Mouse (Mus musculus) embryonic facial prominence, embryonic 14.5 days (tissue): ENCODE results near the gene Grk5. TPM values are rescaled to one million over a fixed set of nuclear protein-coding genes. Genes with fewer than 3 reads are reported as not detected.

Experiments
- ATAC-seq: fragments of 200-750 bp; cut with Nextera tagmentation; 2 replicates; pipeline ENCODE4 v1.8.0; 2017; ENCODE audit warnings: low read depth, moderate number of reproducible peaks, moderate TSS enrichment
- DNase-seq: peaks from one replicate; pipeline ENCODE4 v3.0.0-alpha.2; 2015; ENCODE audit warnings: low spot score
- H3K27ac ChIP-seq: fragments of 300-500 bp; sonication (generic); replicated peaks from 2 replicates; pipeline ENCODE4 v1.5.1; 2014; ENCODE audit warnings: low read depth, mild to moderate bottlenecking, low read length, moderate library complexity
- H3K27me3 ChIP-seq: fragments of 300-500 bp; sonication (generic); replicated peaks from 2 replicates; pipeline ENCODE4 v1.6.1; 2014; ENCODE audit warnings: low read length; ENCODE audit not compliant: control insufficient read depth, insufficient read depth
- H3K36me3 ChIP-seq: fragments of 300-500 bp; sonication (generic); 2 replicates; pipeline ENCODE4 v1.6.1; 2014; ENCODE audit warnings: low read length, mixed read lengths; ENCODE audit not compliant: control insufficient read depth, insufficient read depth
- H3K4me1 ChIP-seq: fragments of 300-500 bp; sonication (generic); 2 replicates; pipeline ENCODE4 v1.6.1; 2014; ENCODE audit warnings: antibody characterized with exemption, low read length; ENCODE audit not compliant: control insufficient read depth, insufficient read depth
- H3K4me2 ChIP-seq: fragments of 300-500 bp; sonication (generic); 2 replicates; pipeline ENCODE4 v1.6.1; 2014; ENCODE audit warnings: low read depth, mild to moderate bottlenecking, low read length, moderate library complexity, mixed read lengths
- H3K4me3 ChIP-seq: fragments of 300-500 bp; sonication (generic); 2 replicates; pipeline ENCODE4 v1.5.1; 2014; ENCODE audit warnings: low read depth, mild to moderate bottlenecking, low read length
- H3K9ac ChIP-seq: fragments of 300-500 bp; sonication (generic); 2 replicates; pipeline ENCODE4 v1.6.1; 2014; ENCODE audit warnings: low read depth, mild to moderate bottlenecking, low read length, moderate library complexity, mixed read lengths
- H3K9me3 ChIP-seq: fragments of 300-500 bp; sonication (generic); 2 replicates; pipeline ENCODE4 v1.6.1; 2016; ENCODE audit warnings: low read length; ENCODE audit not compliant: control insufficient read depth
- WGBS: fragments of 180-500 bp; shearing (Covaris S2); extraction: QIAGEN DNeasy Blood & Tissue Kit; methylation state at CpG from one replicate; pipeline ENCODE4 v1.1.7; 2014; 5-methylcytosine and 5-hydroxymethylcytosine counted together
- polyA plus RNA-seq: library from polyadenylated mRNA; unstranded; fragments of >200 nt; fragmentation: Nextera tagmentation; extraction: Ambion mirVana; gene quantifications from 2 replicates; pipeline ENCODE4 v1.2.1, GENCODE M21; 2014

Grk5 gene
- polyA plus RNA-seq, 1 experiment from 2014 or later: 2.8 TPM

- ATAC-seq: no peak
- no peak overlapping the region for H3K4me3 ChIP-seq
- DNase-seq: no peak
- H3K9ac ChIP-seq: no peak overlapping the region
- no peaks in the 10 kb centered on the region for H3K9me3 ChIP-seq
- 58% methylated on average over 2 of the region's 2 CpGs for WGBS
- H3K27ac ChIP-seq: no peak overlapping the region
- no peaks in the 10 kb centered on the region for H3K36me3 ChIP-seq
- H3K4me2 ChIP-seq: no peak overlapping the region
- no peaks in the 10 kb centered on the region for H3K27me3 ChIP-seq
- H3K4me1 ChIP-seq: no peaks in the 10 kb centered on the region
Observed at GRCm38 (mm10) chr19:60999652-61000051, 110.1 kb downstream of the Grk5 start.

- 94% methylated on average over 2 of the region's 2 CpGs for WGBS
Observed at GRCm38 (mm10) chr19:61000958-61001357, 111.4 kb downstream of the Grk5 start.

GRCm38 (mm10) chr19:61009266-61009665 lies 119.7 kb downstream of the Grk5 start:
- H3K36me3 ChIP-seq: no peaks in the 10 kb centered on the region
- no peak for DNase-seq
- WGBS: 91% methylated on average over 2 of the region's 2 CpGs
- H3K4me1 ChIP-seq: no peaks in the 10 kb centered on the region
- no peak overlapping the region for H3K4me3 ChIP-seq
- H3K9ac ChIP-seq: no peak overlapping the region
- H3K9me3 ChIP-seq: no peaks in the 10 kb centered on the region
- H3K27ac ChIP-seq: no peak overlapping the region
- no peaks in the 10 kb centered on the region for H3K27me3 ChIP-seq
- ATAC-seq: no peak
- H3K4me2 ChIP-seq: no peak overlapping the region

More at GRCm38 (mm10) chr19:61000958-61001357, 111.4 kb downstream of the Grk5 start:
- H3K4me2 ChIP-seq: no peak overlapping the region
- H3K27ac ChIP-seq: no peak overlapping the region
- ATAC-seq (no peak), DNase-seq (no peak)
- no peaks in the 10 kb centered on the region for H3K36me3 ChIP-seq
- no peak overlapping the region for H3K9ac ChIP-seq
- no peak overlapping the region for H3K4me3 ChIP-seq
- no peaks in the 10 kb centered on the region for H3K9me3 ChIP-seq
- no peaks in the 10 kb centered on the region for H3K4me1 ChIP-seq
- H3K27me3 ChIP-seq: no peaks in the 10 kb centered on the region

GRCm38 (mm10) chr19:61017477-61018266 lies 128.1 kb downstream of the Grk5 start:
- H3K27me3 ChIP-seq: no peaks in the 10 kb centered on the region
- no peak for DNase-seq
- no peaks in the 10 kb centered on the region for H3K9me3 ChIP-seq
- ATAC-seq: no peak
- H3K36me3 ChIP-seq: no peaks in the 10 kb centered on the region
- H3K9ac ChIP-seq: no peak overlapping the region
- 77% methylated on average over 1 of the region's 1 CpGs for WGBS
- no peak overlapping the region for H3K4me3 ChIP-seq
- H3K4me2 ChIP-seq: no peak overlapping the region
- peaks cover 19% of the 10 kb centered on the region for H3K4me1 ChIP-seq
- H3K27ac ChIP-seq: no peak overlapping the region

- Histone ChIP-seq H3K27me3 (no peaks in the 10 kb centered on the region), H3K4me3 (no peak overlapping the region), H3K36me3 (no peaks in the 10 kb centered on the region), H3K9me3 (no peaks in the 10 kb centered on the region), H3K27ac (peak overlapping the region; percentile 52), H3K9ac (no peak overlapping the region), H3K4me1 (peaks cover 24% of the 10 kb centered on the region), H3K4me2 (no peak overlapping the region)
- WGBS: 15% methylated on average over 2 of the region's 2 CpGs
- DNase-seq (peak; percentile 52), ATAC-seq (peak; percentile 60; the same call in 1 of the 2 replicates)
Observed at GRCm38 (mm10) chr19:61021502-61021901, 132.0 kb downstream of the Grk5 start.

GRCm38 (mm10) chr19:61021939-61022566 lies 132.5 kb downstream of the Grk5 start:
- no peaks in the 10 kb centered on the region for H3K27me3 ChIP-seq
- no peak overlapping the region for H3K9ac ChIP-seq
- DNase-seq: peak; percentile 71
- H3K4me2 ChIP-seq: no peak overlapping the region
- WGBS: 57% methylated on average over 3 of the region's 3 CpGs
- peak overlapping the region; percentile 52 for H3K27ac ChIP-seq
- H3K36me3 ChIP-seq: no peaks in the 10 kb centered on the region
- ATAC-seq: peak; percentile 37; the same call in 1 of the 2 replicates
- peaks cover 24% of the 10 kb centered on the region for H3K4me1 ChIP-seq
- H3K4me3 ChIP-seq: no peak overlapping the region
- H3K9me3 ChIP-seq: no peaks in the 10 kb centered on the region

- no peaks in the 10 kb centered on the region for H3K36me3 ChIP-seq
- H3K9ac ChIP-seq: no peak overlapping the region
- WGBS: 74% methylated on average over 2 of the region's 2 CpGs
- no peaks in the 10 kb centered on the region for H3K9me3 ChIP-seq
- ATAC-seq (no peak), DNase-seq (no peak)
- H3K27ac ChIP-seq: no peak overlapping the region
- H3K4me2 ChIP-seq: no peak overlapping the region
- no peaks in the 10 kb centered on the region for H3K27me3 ChIP-seq
- no peaks in the 10 kb centered on the region for H3K4me1 ChIP-seq
- no peak overlapping the region for H3K4me3 ChIP-seq
Observed at GRCm38 (mm10) chr19:61031570-61031969, 142.0 kb downstream of the Grk5 start.

GRCm38 (mm10) chr19:61039151-61039550 lies 149.6 kb downstream of the Grk5 start:
- H3K4me3 ChIP-seq: no peak overlapping the region
- no peaks in the 10 kb centered on the region for H3K27me3 ChIP-seq
- ATAC-seq: no peak

More at GRCm38 (mm10) chr19:61039151-61039550, 149.6 kb downstream of the Grk5 start:
- H3K9ac ChIP-seq: no peak overlapping the region
- no peak for DNase-seq
- no peaks in the 10 kb centered on the region for H3K4me1 ChIP-seq
- H3K27ac ChIP-seq: no peak overlapping the region
- H3K4me2 ChIP-seq: no peak overlapping the region
- no peaks in the 10 kb centered on the region for H3K9me3 ChIP-seq
- H3K36me3 ChIP-seq: no peaks in the 10 kb centered on the region
